In the genomic region with DNA sequence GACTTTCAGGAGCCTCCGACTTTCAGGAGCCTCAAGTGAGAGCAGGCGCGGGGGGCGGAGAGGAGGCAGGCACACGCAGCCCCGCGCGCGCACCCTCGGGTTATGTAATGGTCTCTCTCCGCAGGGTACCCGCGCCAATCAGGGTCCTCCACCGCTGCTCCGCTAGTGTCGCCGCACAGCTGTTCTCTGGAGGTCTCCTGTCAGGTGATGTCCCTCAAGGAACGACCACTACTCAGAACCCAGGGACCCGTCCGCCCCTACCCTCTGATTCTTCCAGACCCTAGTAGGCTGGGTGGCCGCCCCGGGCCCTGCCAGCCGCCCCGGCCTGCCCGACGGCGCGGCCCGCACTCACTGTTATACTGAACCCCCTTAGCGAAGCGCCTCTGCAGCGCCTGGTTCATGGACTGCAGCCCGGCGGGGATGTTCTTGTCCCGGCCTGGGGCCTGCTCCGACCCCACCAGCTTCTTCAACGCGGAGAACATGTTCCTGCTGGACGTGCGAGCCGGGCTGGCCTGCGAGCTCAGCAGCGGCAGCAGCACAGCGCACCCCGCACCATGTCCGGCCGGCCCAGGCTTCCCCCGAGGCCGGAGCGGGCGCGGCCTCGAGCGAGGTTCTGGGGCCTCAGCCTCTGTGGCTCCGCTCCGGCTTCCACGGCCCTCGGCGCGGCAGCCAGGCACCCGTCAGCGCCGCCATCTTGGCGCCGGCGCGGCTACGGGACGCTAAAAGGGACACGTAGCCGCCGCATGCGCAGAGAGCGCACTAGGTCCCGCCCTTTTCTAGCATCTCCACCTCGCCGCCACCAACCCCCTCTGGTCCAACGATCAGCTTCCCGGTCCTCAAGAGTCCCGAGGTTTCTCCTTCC, we compare ENCODE assay signal across 8 mouse cellular contexts. TPM values are rescaled to one million over a fixed set of nuclear protein-coding genes. Genes with fewer than 3 reads are reported as not detected.
DNase-seq lines count a peak whose midpoint lies in the region; ATAC-seq lines count a peak whose summit lies in the region.

A gene (minus strand): TSS at position 761 of the 862 bp plus-strand sequence.

- DNase-seq in T-cell, adult 2 months (ENCODE audit: low spot score), result peak; percentile 86
- DNase-seq in cerebellum, postnatal 36 days, result peak; percentile 92 to 94
- peak; percentile 87 for DNase-seq in gastrocnemius, adult 18-20 months (ENCODE audit: low spot score)
- DNase-seq in left cerebral cortex, adult 18-20 months (ENCODE audit: low spot score in 2 of 2), result peak; percentile 89 to 92
- DNase-seq in right cerebral cortex, adult 18-20 months, result peak; percentile 93
- peak; percentile 51 for DNase-seq in urinary bladder, postnatal 10 days (ENCODE audit: low spot score)

- H3K27ac ChIP-seq in hindbrain, embryonic 16.5 days (ENCODE audit: low read depth, low read length), result peak within 1 kb of the TSS; percentile 93
- H3K27ac ChIP-seq in macrophage, result no peak within 1 kb of the TSS

- no peaks in the 10 kb centered on the region for H3K27me3 ChIP-seq in hindbrain, embryonic 16.5 days (replicated peaks; ENCODE audit: control insufficient read depth, insufficient read depth, low read length)

- H3K4me3 ChIP-seq in hindbrain, embryonic 16.5 days (ENCODE audit: low read length), result peak within 1 kb of the TSS; percentile 100
- peak within 1 kb of the TSS; percentile 42 for H3K4me3 ChIP-seq in macrophage (ENCODE audit: inconsistent target)

- WGBS in hindbrain, embryonic 16.5 days, result 1% methylated on average over 75 of the region's 80 CpGs
- under 1% methylated on average over 64 of the region's 80 CpGs for WGBS in macrophage (ENCODE audit: missing documents)

- H3K4me2 ChIP-seq in hindbrain, embryonic 16.5 days (ENCODE audit: low read length), result peak within 1 kb of the TSS; percentile 66

- H3K9ac ChIP-seq in hindbrain, embryonic 16.5 days (ENCODE audit: low read depth, low read length), result peak within 1 kb of the TSS; percentile 99

- H3K4me1 ChIP-seq in hindbrain, embryonic 16.5 days (ENCODE audit: control insufficient read depth, insufficient read depth, low read depth, low read length), result peaks cover 22% of the 10 kb centered on the region

- no peaks in the 10 kb centered on the region for H3K36me3 ChIP-seq in hindbrain, embryonic 16.5 days (ENCODE audit: control insufficient read depth, insufficient read depth, low read length)
- H3K36me3 ChIP-seq in macrophage (ENCODE audit: inconsistent target), result peaks cover 4% of the 10 kb centered on the region; the same call in 1 of the 2 replicates

- peak; percentile 94 for ATAC-seq in hindbrain, embryonic 16.5 days

- peaks cover 49% of the 10 kb centered on the region for H3K79me2 ChIP-seq in macrophage (ENCODE audit: inconsistent target)

- no peaks in the 10 kb centered on the region for H3K9me3 ChIP-seq in hindbrain, embryonic 16.5 days (ENCODE audit: control insufficient read depth, low read length)

RNA-seq across cellular contexts. Expression of the gene that starts here (rescaled TPM):
- 10 to 100 TPM; 75.3 to 82.5 TPM for total RNA-seq in gastrocnemius, adult 18-20 months (2021)
- polyA plus RNA-seq in hindbrain, embryonic 16.5 days (2015; fragmentation: Nextera tagmentation; extraction: Ambion mirVana), result 65.3 and 71.8 TPM in 2 replicates
- total RNA-seq in left cerebral cortex, adult 18-20 months (2021), result 100 to 1,000 TPM; 146 to 150 TPM
- 100 to 1,000 TPM in 18 of 26 experiments, 10 to 100 TPM in 8; 51.6 to 253 (median 156) TPM for total RNA-seq in macrophage (2018; cell fraction: chromatin; rRNA removed)
- 10 to 100 TPM; 28.1 to 54.2 (median 44.7) TPM for total RNA-seq in macrophage (2018; cell fraction: cytosol; rRNA removed)
- 100 to 1,000 TPM in 8 of 26 experiments, 10 to 100 TPM in 18; 23.1 to 143 (median 77.8) TPM for total RNA-seq in macrophage (2018; cell fraction: nucleus; rRNA removed)
- polyA plus RNA-seq in macrophage (2018), result 48.4 to 64.3 TPM (median 52.1 TPM) in 3 replicates
